Mouse (Mus musculus) lung, postnatal 36 days (tissue): Measurements from ENCODE around the gene Tmem274.

Experiments
- DNase-seq: peaks from one replicate; pipeline ENCODE4 v3.0.0; 2022; ENCODE audit warnings: mixed read lengths

Tmem274 gene

GRCm38 (mm10) chr4:149526330-149526729 is 49.2 kb downstream of the Tmem274 start:
- no peak for DNase-seq

DNA sequence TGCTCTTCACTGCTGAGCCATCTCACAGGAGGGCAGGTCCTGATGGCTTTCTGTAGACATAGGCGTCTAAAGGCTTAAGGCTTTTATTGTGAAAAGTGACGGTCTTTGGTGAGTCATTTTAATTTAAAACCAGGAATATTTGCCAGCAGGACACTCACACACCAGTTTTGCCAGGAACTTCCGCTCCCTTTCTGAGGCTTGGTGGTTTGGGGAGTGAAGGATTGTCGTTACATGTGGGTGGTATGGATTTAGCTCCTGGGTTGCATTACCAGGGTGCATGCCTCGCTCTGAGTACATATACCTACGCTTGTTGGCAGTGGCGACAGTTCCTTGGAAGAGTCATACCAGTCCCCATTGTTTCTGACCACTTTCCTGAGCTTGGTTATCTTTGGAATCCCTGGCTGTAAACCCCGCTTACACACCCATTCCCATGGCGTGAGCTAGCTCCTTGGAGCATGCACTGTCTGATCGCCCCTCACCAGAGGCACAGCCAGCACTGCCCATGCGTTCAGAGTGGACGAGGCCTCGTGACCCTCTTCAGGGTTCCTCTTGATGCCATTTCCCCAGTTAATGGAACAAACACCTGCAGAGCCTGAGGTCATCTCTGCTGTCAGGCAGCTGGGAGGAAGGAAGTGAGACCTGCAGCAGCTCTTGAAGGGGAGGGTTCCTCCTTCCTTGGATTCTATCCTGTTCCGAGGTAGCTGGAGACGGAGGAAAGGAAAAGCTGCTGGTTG is 50.6 kb downstream of the Tmem274 start:
- peak; percentile 15 for DNase-seq

- DNase-seq, result no peak
Observed at GRCm38 (mm10) chr4:149529691-149530090, 52.5 kb downstream of the Tmem274 start.
